Mouse (Mus musculus) liver, embryonic 14.5 days (tissue): ENCODE measurements at regions not wholly inside any gene's neighbourhood (a gene's known extent, or its start where the extent isn't known, plus 50 kb on each side); places are given as distances from the start of the nearest gene placed in this dataset.

Source experiments
- CTCF ChIP-seq: IDR thresholded peaks from 2 replicates; pipeline ENCODE4 v1.5.1; 2016; ENCODE audit warnings: antibody characterized with exemption, low read depth, control low read depth
- EP300 ChIP-seq: IDR thresholded peaks from 2 replicates; pipeline ENCODE4 v1.6.1; 2016; ENCODE audit warnings: antibody characterized with exemption, low read depth

DNA sequence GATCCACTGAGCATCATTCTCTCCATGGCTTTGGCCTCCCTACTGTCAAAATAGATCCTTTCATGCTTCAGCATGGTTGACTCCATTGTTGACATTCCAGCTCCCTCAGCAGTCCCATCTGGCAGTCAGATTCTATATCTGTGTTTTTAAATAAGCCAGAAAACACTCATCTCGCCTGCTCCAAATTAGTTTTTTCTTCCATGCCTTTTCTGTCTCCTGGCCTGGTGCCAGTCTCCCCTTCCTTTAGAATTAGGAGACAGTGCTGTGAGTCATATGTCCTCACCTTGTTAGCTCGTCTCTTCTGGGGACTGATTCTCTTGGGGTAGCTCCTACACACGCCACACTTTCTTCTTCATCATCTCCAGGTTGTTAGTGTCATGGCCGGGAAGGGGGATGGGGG lies 302.2 kb downstream of the Cd83 start:
- TF ChIP-seq CTCF (no peak), EP300 (no peak)
